ENCODE assay signal across 25 mouse cellular contexts in the genomic region with DNA sequence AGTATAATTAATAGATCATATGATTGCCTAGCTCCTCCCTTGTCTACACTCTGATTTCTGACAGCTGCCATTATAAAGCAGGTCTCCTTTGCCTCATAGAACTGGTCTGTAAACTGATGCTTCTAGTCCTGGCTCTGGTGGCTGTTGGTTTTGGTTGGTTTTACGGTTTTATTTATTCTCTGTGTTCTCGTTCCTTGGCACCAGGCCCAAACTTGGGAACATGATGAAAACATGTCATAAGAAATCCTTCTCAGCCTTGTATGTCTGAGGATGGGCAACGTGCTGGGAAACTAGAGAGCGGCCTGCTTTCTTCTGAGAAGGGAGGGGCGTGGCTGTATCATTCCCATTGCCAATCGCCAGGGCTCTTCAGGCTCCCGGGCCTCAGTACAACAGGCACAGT.
DNase-seq lines count a peak whose midpoint lies in the region; ATAC-seq lines count a peak whose summit lies in the region.
"Had no signal": no experiment of that assay in that cellular context is flagged by ENCODE, and none has a peak within 500 bp of the region (broad histone marks: within the 10 kb centered on the region; RNA-seq: fewer than 3 reads in every experiment).

No protein-coding gene starts in this region.

- 72% methylated on average over 7 of the region's 7 CpGs for WGBS in forebrain, embryonic 14.5 days
- 83% methylated on average over 7 of the region's 7 CpGs for WGBS in forebrain, embryonic 10.5 days
- WGBS in limb, embryonic 12.5 days = 72% methylated on average over 7 of the region's 7 CpGs
- 82% methylated on average over 7 of the region's 7 CpGs for WGBS in limb, embryonic 10.5 days
- WGBS in hindbrain, embryonic 10.5 days = 88% methylated on average over 7 of the region's 7 CpGs

- ATAC-seq in forebrain, embryonic 14.5 days = no peak
- no peak for ATAC-seq in limb, embryonic 12.5 days (ENCODE audit: insufficient number of reproducible peaks, insufficient read depth, low FRiP score, low TSS enrichment, low read depth)
- ATAC-seq: forebrain, embryonic 16.5 days; hindbrain, embryonic 16.5 days; midbrain, embryonic 13.5 days had no signal

- no peaks in the 10 kb centered on the region for H3K27me3 ChIP-seq in forebrain, embryonic 14.5 days (replicated peaks; ENCODE audit: control insufficient read depth, insufficient read depth, low read length)
- peaks cover 49% of the 10 kb centered on the region for H3K27me3 ChIP-seq in forebrain, embryonic 10.5 days (ENCODE audit: poor library complexity, severe bottlenecking)
- no peaks in the 10 kb centered on the region for H3K27me3 ChIP-seq in limb, embryonic 12.5 days
- H3K27me3 ChIP-seq in limb, embryonic 10.5 days (ENCODE audit: low read depth, poor library complexity, severe bottlenecking) = peaks cover 5% of the 10 kb centered on the region; the same call in 1 of the 2 replicates
- peaks cover 3% of the 10 kb centered on the region; the same call in 1 of the 2 replicates for H3K27me3 ChIP-seq in hindbrain, embryonic 10.5 days (ENCODE audit: insufficient read depth, poor library complexity, severe bottlenecking)
- H3K27me3 ChIP-seq: CH12.LX; limb, embryonic 15.5 days; liver, embryonic 13.5 days; lung, embryonic 15.5 days; megakaryocyte, embryonic 14.5 days; neural tube, embryonic 15.5 days had no signal

- no peaks in the 10 kb centered on the region for H3K9me3 ChIP-seq in forebrain, embryonic 14.5 days (replicated peaks; ENCODE audit: control insufficient read depth, low read length)
- H3K9me3 ChIP-seq in forebrain, embryonic 10.5 days = no peaks in the 10 kb centered on the region
- H3K9me3 ChIP-seq in limb, embryonic 12.5 days = no peaks in the 10 kb centered on the region
- H3K9me3 ChIP-seq in limb, embryonic 10.5 days (replicated peaks) = no peaks in the 10 kb centered on the region
- H3K9me3 ChIP-seq in hindbrain, embryonic 10.5 days = no peaks in the 10 kb centered on the region
- H3K9me3 ChIP-seq: limb, embryonic 15.5 days; liver, embryonic 13.5 days; lung, embryonic 15.5 days; midbrain, embryonic 13.5 days; neural tube, embryonic 15.5 days had no signal

- H3K36me3 ChIP-seq in forebrain, embryonic 14.5 days (ENCODE audit: control insufficient read depth, insufficient read depth, low read length) = no peaks in the 10 kb centered on the region
- H3K36me3 ChIP-seq in forebrain, embryonic 10.5 days (replicated peaks) = no peaks in the 10 kb centered on the region
- H3K36me3 ChIP-seq in limb, embryonic 12.5 days = no peaks in the 10 kb centered on the region
- H3K36me3 ChIP-seq in limb, embryonic 10.5 days = no peaks in the 10 kb centered on the region
- H3K36me3 ChIP-seq in hindbrain, embryonic 10.5 days = no peaks in the 10 kb centered on the region
- H3K36me3 ChIP-seq: limb, embryonic 15.5 days; liver, embryonic 13.5 days; lung, embryonic 15.5 days; midbrain, embryonic 13.5 days; neural tube, embryonic 15.5 days had no signal

- no peak overlapping the region for H3K9ac ChIP-seq in forebrain, embryonic 14.5 days (ENCODE audit: low read length)
- no peak overlapping the region for H3K9ac ChIP-seq in limb, embryonic 12.5 days (replicated peaks)
- H3K9ac ChIP-seq: limb, embryonic 15.5 days; liver, embryonic 13.5 days; lung, embryonic 15.5 days; midbrain, embryonic 13.5 days; neural tube, embryonic 15.5 days had no signal

- DNase-seq in forebrain, embryonic 14.5 days (ENCODE audit: low spot score) = peak; percentile 20
- no peak for DNase-seq in forebrain, embryonic 10.5 days (ENCODE audit: extremely low spot score, low spot score)
- DNase-seq in limb, embryonic 10.5 days (ENCODE audit: low spot score) = no peak
- DNase-seq in right cerebral cortex, postnatal 4 days = peak; percentile 37
- DNase-seq in right cerebral cortex, adult 18-20 months = no peak
- DNase-seq in testis, postnatal 14 days (ENCODE audit: low spot score) = peak; percentile 15
- no peak for DNase-seq in hindbrain, embryonic 10.5 days (ENCODE audit: low spot score)
- DNase-seq: adrenal gland, adult 8-10 months; cerebellum, adult 8-10 months; cerebellum, postnatal 25 days; heart, postnatal 14 days; kidney, adult 2 months; kidney, postnatal 4 days; liver, embryonic 13.5 days; retina, postnatal 1 day; thymus, postnatal 14 days had no signal

- H3K4me3 ChIP-seq in forebrain, embryonic 14.5 days (ENCODE audit: low read depth, low read length) = no peak overlapping the region
- no peak overlapping the region for H3K4me3 ChIP-seq in forebrain, embryonic 10.5 days
- no peak overlapping the region for H3K4me3 ChIP-seq in limb, embryonic 12.5 days (replicated peaks)
- no peak overlapping the region for H3K4me3 ChIP-seq in limb, embryonic 10.5 days
- no peak overlapping the region for H3K4me3 ChIP-seq in hindbrain, embryonic 10.5 days
- H3K4me3 ChIP-seq: limb, embryonic 15.5 days; liver, embryonic 13.5 days; lung, embryonic 15.5 days; megakaryocyte, embryonic 14.5 days; midbrain, embryonic 13.5 days; neural tube, embryonic 15.5 days had no signal

- no peak overlapping the region for H3K27ac ChIP-seq in forebrain, embryonic 14.5 days (ENCODE audit: low read depth, low read length)
- H3K27ac ChIP-seq in forebrain, embryonic 10.5 days = no peak overlapping the region
- 0 out of 2 replicates have a peak overlapping the region, but pooled peaks have one; percentile 17 for H3K27ac ChIP-seq in limb, embryonic 12.5 days
- H3K27ac ChIP-seq in limb, embryonic 10.5 days = no peak overlapping the region
- H3K27ac ChIP-seq in hindbrain, embryonic 10.5 days = no peak overlapping the region
- H3K27ac ChIP-seq: limb, embryonic 15.5 days; liver, embryonic 13.5 days; lung, embryonic 15.5 days; midbrain, embryonic 13.5 days; neural tube, embryonic 15.5 days had no signal

- H3K4me1 ChIP-seq in forebrain, embryonic 14.5 days (ENCODE audit: control insufficient read depth, insufficient read depth, low read length) = no peaks in the 10 kb centered on the region
- H3K4me1 ChIP-seq in forebrain, embryonic 10.5 days = peaks cover 18% of the 10 kb centered on the region
- peaks cover 22% of the 10 kb centered on the region for H3K4me1 ChIP-seq in limb, embryonic 12.5 days (replicated peaks)
- H3K4me1 ChIP-seq in limb, embryonic 10.5 days = peaks cover 28% of the 10 kb centered on the region
- H3K4me1 ChIP-seq in hindbrain, embryonic 10.5 days (replicated peaks) = peaks cover 6% of the 10 kb centered on the region; the same call in 1 of the 2 replicates
- H3K4me1 ChIP-seq: liver, embryonic 13.5 days; lung, embryonic 15.5 days; megakaryocyte, embryonic 14.5 days had no signal

- H3K4me2 ChIP-seq in forebrain, embryonic 14.5 days (ENCODE audit: low read length) = no peak overlapping the region
- no peak overlapping the region for H3K4me2 ChIP-seq in limb, embryonic 12.5 days
- H3K4me2 ChIP-seq: limb, embryonic 15.5 days; liver, embryonic 13.5 days; lung, embryonic 15.5 days; midbrain, embryonic 13.5 days; neural tube, embryonic 15.5 days had no signal

Comparison
In these comparisons a context has a peak if more than half of its experiments do, and no peak if none do; other contexts are left out.
1. DNase-seq: peak in forebrain, embryonic 14.5 days (single experiment), right cerebral cortex, postnatal 4 days (single experiment) and testis, postnatal 14 days (single experiment); none in forebrain, embryonic 10.5 days (single experiment), limb, embryonic 10.5 days (single experiment), right cerebral cortex, adult 18-20 months (single experiment) and hindbrain, embryonic 10.5 days (single experiment).